Mouse (Mus musculus): ENCODE data around the gene Ifna15. TPM values are rescaled to one million over a fixed set of nuclear protein-coding genes. Genes with fewer than 3 reads are reported as not detected.

Ifna15 gene
- polyA plus RNA-seq, 1 experiment from 2014 or later = not detected

Other genes with a start within 250 kb of the Ifna15 start
- 12.2 and 12.7 TPM in 2 replicates for gene Hacd4, start 119.3 kb downstream of the Ifna15 start, polyA plus RNA-seq (2015; fragmentation: Nextera tagmentation; extraction: Ambion mirVana)
- not detected in 2 replicates for gene Ifnb1, start 35.5 kb downstream of the Ifna15 start, polyA plus RNA-seq (2015; fragmentation: Nextera tagmentation; extraction: Ambion mirVana)
- not detected in 2 replicates for gene Ifna14, start 13.6 kb upstream of the Ifna15 start, polyA plus RNA-seq (2015; fragmentation: Nextera tagmentation; extraction: Ambion mirVana)
- gene Ifna9, start 34.1 kb upstream of the Ifna15 start, polyA plus RNA-seq (2015; fragmentation: Nextera tagmentation; extraction: Ambion mirVana) = not detected in 2 replicates
- gene Ifna12, start 45.1 kb upstream of the Ifna15 start, polyA plus RNA-seq (2015; fragmentation: Nextera tagmentation; extraction: Ambion mirVana) = not detected in 2 replicates
- not detected in 2 replicates for gene C87499, start 76.2 kb upstream of the Ifna15 start, polyA plus RNA-seq (2015; fragmentation: Nextera tagmentation; extraction: Ambion mirVana)
- gene Ifna13, start 86.2 kb upstream of the Ifna15 start, polyA plus RNA-seq (2015; fragmentation: Nextera tagmentation; extraction: Ambion mirVana) = not detected in 2 replicates
- gene Ifna16, start 118.7 kb upstream of the Ifna15 start, polyA plus RNA-seq (2015; fragmentation: Nextera tagmentation; extraction: Ambion mirVana) = not detected in 2 replicates
- gene Ifna2, start 125.7 kb upstream of the Ifna15 start, polyA plus RNA-seq (2015; fragmentation: Nextera tagmentation; extraction: Ambion mirVana) = not detected in 2 replicates
- not detected in 2 replicates for gene Ifnab, start 133.1 kb upstream of the Ifna15 start, polyA plus RNA-seq (2015; fragmentation: Nextera tagmentation; extraction: Ambion mirVana)
- gene Gm26566, start 163.6 kb upstream of the Ifna15 start, polyA plus RNA-seq (2015; fragmentation: Nextera tagmentation; extraction: Ambion mirVana) = 0.80 and 0.97 TPM in 2 replicates
- 75.3 and 89.4 TPM in 2 replicates for gene Klhl9, start 164.2 kb upstream of the Ifna15 start, polyA plus RNA-seq (2015; fragmentation: Nextera tagmentation; extraction: Ambion mirVana)
- gene Gm13271, start 196.6 kb upstream of the Ifna15 start, polyA plus RNA-seq (2015; fragmentation: Nextera tagmentation; extraction: Ambion mirVana) = not detected in 2 replicates
- gene Gm13283, start 201.9 kb upstream of the Ifna15 start, polyA plus RNA-seq (2015; fragmentation: Nextera tagmentation; extraction: Ambion mirVana) = 0.39 and 0.80 TPM in 2 replicates
- 0.63 TPM in 1 of 2 replicates, not detected in the other for gene Gm13290, start 215.6 kb upstream of the Ifna15 start, polyA plus RNA-seq (2015; fragmentation: Nextera tagmentation; extraction: Ambion mirVana)
- gene Gm13289, start 218.7 kb upstream of the Ifna15 start, polyA plus RNA-seq (2015; fragmentation: Nextera tagmentation; extraction: Ambion mirVana) = not detected in 2 replicates
- not detected in 2 replicates for gene Gm13272, start 221.6 kb upstream of the Ifna15 start, polyA plus RNA-seq (2015; fragmentation: Nextera tagmentation; extraction: Ambion mirVana)
- gene Ifnz, start 223.9 kb upstream of the Ifna15 start, polyA plus RNA-seq (2015; fragmentation: Nextera tagmentation; extraction: Ambion mirVana) = not detected in 2 replicates
- 0.38 TPM in 1 of 2 replicates, not detected in the other for gene Gm13276, start 227.5 kb upstream of the Ifna15 start, polyA plus RNA-seq (2015; fragmentation: Nextera tagmentation; extraction: Ambion mirVana)
- not detected in 2 replicates for gene Gm13277, start 230.4 kb upstream of the Ifna15 start, polyA plus RNA-seq (2015; fragmentation: Nextera tagmentation; extraction: Ambion mirVana)
- gene Gm13278, start 233.3 kb upstream of the Ifna15 start, polyA plus RNA-seq (2015; fragmentation: Nextera tagmentation; extraction: Ambion mirVana) = not detected in 2 replicates
- gene Gm13275, start 236.2 kb upstream of the Ifna15 start, polyA plus RNA-seq (2015; fragmentation: Nextera tagmentation; extraction: Ambion mirVana) = not detected in 2 replicates
- gene Gm13279, start 239.2 kb upstream of the Ifna15 start, polyA plus RNA-seq (2015; fragmentation: Nextera tagmentation; extraction: Ambion mirVana) = not detected in 2 replicates
- gene Gm13285, start 241.4 kb upstream of the Ifna15 start, polyA plus RNA-seq (2015; fragmentation: Nextera tagmentation; extraction: Ambion mirVana) = 1.1 TPM in 2 replicates
- gene Gm13287, start 245.0 kb upstream of the Ifna15 start, polyA plus RNA-seq (2015; fragmentation: Nextera tagmentation; extraction: Ambion mirVana) = not detected in 2 replicates
- gene Gm13288, start 247.3 kb upstream of the Ifna15 start, polyA plus RNA-seq (2015; fragmentation: Nextera tagmentation; extraction: Ambion mirVana) = 0.08 TPM in 1 of 2 replicates, not detected in the other